Mouse (Mus musculus) heart, adult 8-10 months (tissue): ENCODE results near the gene Mrps12. TPM values are rescaled to one million over a fixed set of nuclear protein-coding genes. Genes with fewer than 3 reads are reported as not detected.

Source experiments
- DNase-seq: peaks from one replicate; pipeline ENCODE4 v3.0.0; 2022; ENCODE audit warnings: low spot score
- total RNA-seq, 4 experiments: library from RNA; stranded (reverse); gene quantifications; 2 replicates each; pipeline ENCODE4 v1.2.4; 2022

The Mrps12 gene
- 10 to 100 TPM; 64.0 to 72.6 (median 67.4) TPM for total RNA-seq

- DNase-seq: peak; percentile 99
These were observed at the start of gene Mrps12, which contains the start of gene Sars2 for GRCm38 (mm10) chr7:28741709-28742438. TSS of gene Mrps12 (minus strand) at chr7:28741820. TSS of gene Sars2 (plus strand) at chr7:28741992.

- no peak for DNase-seq
These were observed 48.6 kb upstream of the Mrps12 start for GRCm38 (mm10) chr7:28790066-28790806.

GRCm38 (mm10) chr7:28789235-28789634 is 47.6 kb upstream of the Mrps12 start:
- no peak for DNase-seq

- DNase-seq: no peak
These were observed 46.9 kb upstream of the Mrps12 start, which contains the start of gene Rinl for GRCm38 (mm10) chr7:28788307-28789195. TSS of gene Rinl (plus strand) at chr7:28788969.

- no peak for DNase-seq
These were observed 46.3 kb upstream of the Mrps12 start for GRCm38 (mm10) chr7:28787884-28788283.

- DNase-seq: no peak
These were observed 43.5 kb upstream of the Mrps12 start for GRCm38 (mm10) chr7:28785161-28785560.

GRCm38 (mm10) chr7:28781261-28781663 is 39.6 kb upstream of the Mrps12 start:
- no peak for DNase-seq

GRCm38 (mm10) chr7:28780857-28781256 is 39.2 kb upstream of the Mrps12 start:
- no peak for DNase-seq

GRCm38 (mm10) chr7:28780067-28780658 is 38.5 kb upstream of the Mrps12 start:
- DNase-seq: peak; percentile 93

GRCm38 (mm10) chr7:28778825-28779224 is 37.2 kb upstream of the Mrps12 start:
- no peak for DNase-seq

- no peak for DNase-seq
These were observed 33.5 kb upstream of the Mrps12 start for GRCm38 (mm10) chr7:28775129-28775528.

GRCm38 (mm10) chr7:28774164-28774563 is 32.5 kb upstream of the Mrps12 start:
- no peak for DNase-seq

GRCm38 (mm10) chr7:28773163-28773562 is 31.5 kb upstream of the Mrps12 start:
- no peak for DNase-seq

GRCm38 (mm10) chr7:28771867-28772266 is 30.2 kb upstream of the Mrps12 start:
- no peak for DNase-seq

- DNase-seq: no peak
These were observed 28.7 kb upstream of the Mrps12 start for GRCm38 (mm10) chr7:28770309-28770708.

- no peak for DNase-seq
These were observed 27.9 kb upstream of the Mrps12 start for GRCm38 (mm10) chr7:28769414-28769958.

- DNase-seq: no peak
These were observed 25.9 kb upstream of the Mrps12 start, which contains the start of gene Nfkbib for GRCm38 (mm10) chr7:28767462-28767965. TSS of gene Nfkbib (minus strand) at chr7:28767512.

GRCm38 (mm10) chr7:28766910-28767309 is 25.3 kb upstream of the Mrps12 start:
- no peak for DNase-seq

GRCm38 (mm10) chr7:28766173-28766879 is 24.7 kb upstream of the Mrps12 start, which contains the start of gene Sirt2:
TSS of gene Sirt2 (plus strand) at chr7:28766735.
- peak; percentile 100 for DNase-seq

- no peak for DNase-seq
These were observed 23.6 kb upstream of the Mrps12 start for GRCm38 (mm10) chr7:28765211-28765610.
